8 mouse cellular contexts compared by ENCODE assay signal in the genomic region with DNA sequence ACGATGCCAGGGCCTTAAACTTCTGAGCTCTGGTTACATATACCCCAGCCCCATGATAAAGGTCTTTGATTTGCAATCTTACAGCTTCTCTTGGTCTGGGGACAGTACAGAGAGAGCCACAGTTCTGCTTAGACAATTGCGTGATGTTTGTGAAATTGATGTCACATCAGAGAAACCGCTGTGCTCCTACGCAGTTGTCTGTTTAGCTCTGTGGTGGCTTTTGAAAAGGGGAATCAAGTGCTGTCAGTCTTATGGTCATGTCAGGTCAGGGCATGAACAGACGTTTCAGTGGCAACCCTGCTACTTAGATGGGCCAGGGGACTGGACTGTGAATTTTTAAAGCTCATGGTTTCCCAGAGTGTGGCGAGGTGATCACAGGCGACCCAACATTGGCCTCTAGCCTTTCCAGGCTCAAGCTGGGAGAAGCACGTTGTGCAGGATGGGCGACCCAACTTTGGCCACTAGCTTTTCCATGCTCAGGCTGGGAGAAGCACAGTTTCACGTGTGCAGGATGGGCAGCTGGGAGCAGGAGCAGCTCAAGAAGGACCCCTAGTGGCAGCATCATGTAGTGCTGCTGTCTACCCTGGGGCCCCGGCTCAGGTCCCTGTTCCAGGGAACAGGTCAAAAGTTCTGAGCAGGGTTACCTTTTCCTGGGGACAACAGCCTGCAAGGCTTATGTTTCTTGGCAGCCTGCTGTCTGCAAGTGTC. TPM values are rescaled to one million over a fixed set of nuclear protein-coding genes. Genes with fewer than 3 reads are reported as not detected.
DNase-seq lines count a peak whose midpoint lies in the region; ATAC-seq and TF ChIP-seq lines count a peak whose summit lies in the region.

No protein-coding gene starts in this region.

- no peak overlapping the region for H3K27ac ChIP-seq in CH12.LX (ENCODE audit: insufficient read depth, low read depth)
- H3K27ac ChIP-seq in embryonic facial prominence, embryonic 10.5 days (replicated peaks), result peak overlapping the region; percentile 27; the same call in 1 of the 2 replicates
- H3K27ac ChIP-seq in intestine, embryonic 14.5 days (ENCODE audit: low read depth), result no peak overlapping the region
- no peak overlapping the region for H3K27ac ChIP-seq in midbrain, embryonic 11.5 days (ENCODE audit: low read depth, low read length)

- no peaks in the 10 kb centered on the region for H3K36me3 ChIP-seq in CH12.LX (replicated peaks in 1 of 2; ENCODE audit: control insufficient read depth in 1 of 2, insufficient read depth in 1 of 2, low read length in 1 of 2)
- H3K36me3 ChIP-seq in embryonic facial prominence, embryonic 10.5 days (replicated peaks), result no peaks in the 10 kb centered on the region
- H3K36me3 ChIP-seq in intestine, embryonic 14.5 days (ENCODE audit: control insufficient read depth, insufficient read depth, low read length), result no peaks in the 10 kb centered on the region
- no peaks in the 10 kb centered on the region for H3K36me3 ChIP-seq in midbrain, embryonic 11.5 days (ENCODE audit: control insufficient read depth, insufficient read depth, low read length)

- no peak overlapping the region for H3K4me3 ChIP-seq in CH12.LX (replicated peaks in 1 of 3; ENCODE audit: low read depth in 2 of 3, low read length in 2 of 3, poor library complexity in 1 of 3)
- peak overlapping the region; percentile 39 for H3K4me3 ChIP-seq in embryonic facial prominence, embryonic 10.5 days
- H3K4me3 ChIP-seq in intestine, embryonic 14.5 days (ENCODE audit: low read depth, low read length), result no peak overlapping the region
- no peak overlapping the region for H3K4me3 ChIP-seq in midbrain, embryonic 11.5 days (ENCODE audit: low read depth, low read length)

- peak overlapping the region; percentile 30; the same call in 1 of the 2 replicates for H3K4me2 ChIP-seq in CH12.LX (ENCODE audit: insufficient read depth, low read depth, poor library complexity, severe bottlenecking)
- peak overlapping the region; percentile 33 for H3K4me2 ChIP-seq in intestine, embryonic 14.5 days (ENCODE audit: low read length)
- peak overlapping the region; percentile 35; the same call in 1 of the 2 replicates for H3K4me2 ChIP-seq in midbrain, embryonic 11.5 days

- no peak for TF ChIP-seq POLR2A in CH12.LX (IDR thresholded peaks at IDR 0.05; ENCODE audit: low read depth, low read length)

- in situ Hi-C loops in CH12.LX (cut with MboI; ENCODE audit: low pct_ligation_motif_present, low pct_unique_long_range_greater_than_20kb, low sequenced_read_pairs), result loop anchor here (25.0 kb wide), 1 partner anchor 764 kb away; a partner anchor contains a TSS

- WGBS in embryonic facial prominence, embryonic 10.5 days, result 41% methylated on average over 11 of the region's 11 CpGs
- WGBS in intestine, embryonic 14.5 days, result 43% methylated on average over 11 of the region's 11 CpGs
- WGBS in midbrain, embryonic 11.5 days, result 39% methylated on average over 11 of the region's 11 CpGs

- TF ChIP-seq RAD21 in CH12.LX (IDR thresholded peaks at IDR 0.05; ENCODE audit: low read depth, low read length), result peak; percentile 40

- ATAC-seq in intestine, embryonic 14.5 days (replicated peaks; ENCODE audit: low FRiP score, low TSS enrichment, low read depth), result peak; percentile 33
- ATAC-seq in midbrain, embryonic 11.5 days (ENCODE audit: low FRiP score), result peak; percentile 48; the same call in 1 of the 2 replicates
- ATAC-seq in activated CD4-positive, CD25-positive, alpha-beta regulatory T cell, adult 4 months, result no peak

- peaks cover 2% of the 10 kb centered on the region for H3K27me3 ChIP-seq in CH12.LX (replicated peaks)
- H3K27me3 ChIP-seq in embryonic facial prominence, embryonic 10.5 days (replicated peaks; ENCODE audit: low read depth, poor library complexity, severe bottlenecking), result peaks cover 16% of the 10 kb centered on the region
- no peaks in the 10 kb centered on the region for H3K27me3 ChIP-seq in intestine, embryonic 14.5 days (replicated peaks; ENCODE audit: control insufficient read depth, insufficient read depth, low read length)
- H3K27me3 ChIP-seq in midbrain, embryonic 11.5 days (ENCODE audit: control insufficient read depth, insufficient read depth, low read length), result no peaks in the 10 kb centered on the region

- dilution Hi-C loops in CH12.LX (cut with MboI; ENCODE audit: extremely low pct_ligation_motif_present, extremely low pct_unique_long_range_greater_than_20kb, low sequenced_read_pairs), result no loop called here

- peak; percentile 84 for DNase-seq in heart, adult 11 months
- DNase-seq in heart, adult 18-20 months, result no peak
- DNase-seq in CH12.LX (ENCODE audit: extremely low read depth), result no peak
- DNase-seq in embryonic facial prominence, embryonic 10.5 days (ENCODE audit: low spot score), result peak; percentile 66
- peak; percentile 68 for DNase-seq in intestine, embryonic 14.5 days (ENCODE audit: low spot score)
- no peak for DNase-seq in midbrain, embryonic 11.5 days (ENCODE audit: low spot score, missing footprints)
- no peak for DNase-seq in frontal cortex, postnatal 25 days (ENCODE audit: low spot score in 2 of 2)

- TF ChIP-seq CTCF in CH12.LX (conservative IDR thresholded peaks at IDR 0.05 in 1 of 2, IDR thresholded peaks at IDR 0.05 in 1 of 2; ENCODE audit: low read depth in 2 of 2, low read length in 2 of 2), result peak; percentile 26 to 63; a peak in 3 of 4 replicates

- peaks cover 6% of the 10 kb centered on the region for H3K9me3 ChIP-seq in CH12.LX (replicated peaks; ENCODE audit: low read length)
- H3K9me3 ChIP-seq in embryonic facial prominence, embryonic 10.5 days, result no peaks in the 10 kb centered on the region
- H3K9me3 ChIP-seq in intestine, embryonic 14.5 days (ENCODE audit: control insufficient read depth, low read length), result no peaks in the 10 kb centered on the region
- H3K9me3 ChIP-seq in midbrain, embryonic 11.5 days (ENCODE audit: control insufficient read depth, low read length), result no peaks in the 10 kb centered on the region

- no peak overlapping the region for H3K9ac ChIP-seq in CH12.LX (ENCODE audit: insufficient read depth, low read depth)
- no peak overlapping the region for H3K9ac ChIP-seq in intestine, embryonic 14.5 days (ENCODE audit: low read length)
- peak overlapping the region; percentile 34; the same call in 1 of the 2 replicates for H3K9ac ChIP-seq in midbrain, embryonic 11.5 days (ENCODE audit: low read length)

- no peaks in the 10 kb centered on the region for H3K79me2 ChIP-seq in CH12.LX (replicated peaks; ENCODE audit: control insufficient read depth, extremely low read depth, insufficient read depth, poor library complexity, severe bottlenecking)

- peaks cover 10 to 34% of the 10 kb centered on the region in 2 experiments for H3K4me1 ChIP-seq in CH12.LX (ENCODE audit: control insufficient read depth in 1 of 2, insufficient read depth in 2 of 2)
- H3K4me1 ChIP-seq in embryonic facial prominence, embryonic 10.5 days, result peaks cover 17% of the 10 kb centered on the region
- H3K4me1 ChIP-seq in intestine, embryonic 14.5 days (replicated peaks; ENCODE audit: control insufficient read depth, insufficient read depth, low read length), result peaks cover 5% of the 10 kb centered on the region
- peaks cover 7% of the 10 kb centered on the region for H3K4me1 ChIP-seq in midbrain, embryonic 11.5 days (ENCODE audit: control insufficient read depth, insufficient read depth, low read length)

- TF ChIP-seq EP300 in CH12.LX (IDR thresholded peaks at IDR 0.05; ENCODE audit: low read length), result no peak

TF ChIP-seq in CH12.LX, 34 proteins besides CTCF, POLR2A, EP300 and RAD21:
- TF ChIP-seq SMC3 (IDR thresholded peaks at IDR 0.05; ENCODE audit: low read depth, low read length), result peak; percentile 21; the same call in 1 of the 2 replicates
- no peak for TF ChIP-seq PAX5 (IDR thresholded peaks at IDR 0.05; ENCODE audit: low read length)

RNA-seq across cellular contexts. Expression of a gene that starts 39.0 kb away (rescaled TPM):
- total RNA-seq in heart, adult 18-20 months (2021), result 100 to 1,000 TPM; 104 to 108 TPM
- total RNA-seq in CH12.LX (2012; rRNA removed) (260 and 327 TPM in 2 replicates), CH12.LX (2014; rRNA removed) (299 and 366 TPM in 2 replicates)
- 320 and 339 TPM in 2 replicates for polyA plus RNA-seq in CH12.LX (2012; ENCODE audit: insufficient read length, low read depth)
- 302 and 327 TPM in 2 replicates for polyA plus RNA-seq in embryonic facial prominence, embryonic 10.5 days (2016; fragmentation: Nextera tagmentation; extraction: Ambion mirVana)
- polyA plus RNA-seq in intestine, embryonic 14.5 days (2014; fragmentation: Nextera tagmentation; extraction: Ambion mirVana), result 384 and 386 TPM in 2 replicates
- 267 and 272 TPM in 2 replicates for polyA plus RNA-seq in midbrain, embryonic 11.5 days (2014; fragmentation: Nextera tagmentation; extraction: Ambion mirVana)
- 100 to 1,000 TPM; 100 to 113 TPM for polyA plus RNA-seq in activated CD4-positive, CD25-positive, alpha-beta regulatory T cell, adult 4 months (2017; shearing (Covaris generic))

Comparison
In these comparisons a context has a peak if more than half of its experiments do, and no peak if none do; other contexts are left out.
1. DNase-seq: peak in heart, adult 11 months (single experiment), embryonic facial prominence, embryonic 10.5 days (single experiment) and intestine, embryonic 14.5 days (single experiment); none in heart, adult 18-20 months (0 of 2), CH12.LX (single experiment), midbrain, embryonic 11.5 days (single experiment) and frontal cortex, postnatal 25 days (0 of 2).
2. Peak in every context shown above with its lines, with median percentiles within 50 percentile points of each other: H3K4me2 ChIP-seq.